Mouse (Mus musculus) thymus, postnatal 36 days (tissue): ENCODE data around the gene Gnai2.

Source experiments
- DNase-seq, 2 experiments: peaks; one replicate each; pipeline ENCODE4 v3.0.0; 2022; ENCODE audit warnings: mixed read lengths in 2 of 2

Gene Gnai2

DNA sequence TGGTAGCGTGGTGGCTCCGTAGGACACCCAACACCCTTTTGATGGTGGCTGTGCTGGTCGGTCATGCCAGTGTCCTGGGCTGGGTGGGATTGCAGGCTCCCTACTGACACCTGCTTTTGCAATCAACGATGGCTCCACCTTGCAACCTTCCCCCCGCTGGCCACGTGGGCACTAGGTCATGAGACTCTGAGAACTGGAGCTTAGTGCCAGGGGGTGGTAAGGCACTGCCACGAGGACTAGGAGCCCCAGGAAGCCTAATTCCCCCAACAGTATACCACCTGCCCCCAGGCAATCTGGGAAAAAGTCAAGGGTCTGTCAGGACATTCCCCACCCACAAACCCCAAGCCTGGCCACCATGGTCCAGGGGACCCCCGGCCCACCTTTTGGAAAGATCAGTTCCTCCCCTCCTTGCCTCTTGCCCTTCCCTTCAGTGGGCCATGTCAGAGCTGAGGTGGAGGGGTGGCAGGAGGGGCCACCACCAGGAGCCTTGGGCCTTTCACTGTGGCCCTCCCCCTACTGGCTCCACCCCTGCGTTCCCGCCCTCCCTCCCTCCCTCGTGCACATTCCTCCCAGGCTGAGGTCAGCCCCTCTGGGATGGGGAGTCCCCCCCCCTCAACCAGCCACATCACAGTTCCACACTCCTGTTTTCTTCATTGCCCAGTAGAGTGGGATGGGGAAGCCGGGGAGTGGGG lies 26.3 kb downstream of the Gnai2 start, which contains the start of gene Sema3b:
Gene Sema3b (minus strand): TSS at position 489 of the 692 bp plus-strand sequence.
- no peak for DNase-seq

DNA sequence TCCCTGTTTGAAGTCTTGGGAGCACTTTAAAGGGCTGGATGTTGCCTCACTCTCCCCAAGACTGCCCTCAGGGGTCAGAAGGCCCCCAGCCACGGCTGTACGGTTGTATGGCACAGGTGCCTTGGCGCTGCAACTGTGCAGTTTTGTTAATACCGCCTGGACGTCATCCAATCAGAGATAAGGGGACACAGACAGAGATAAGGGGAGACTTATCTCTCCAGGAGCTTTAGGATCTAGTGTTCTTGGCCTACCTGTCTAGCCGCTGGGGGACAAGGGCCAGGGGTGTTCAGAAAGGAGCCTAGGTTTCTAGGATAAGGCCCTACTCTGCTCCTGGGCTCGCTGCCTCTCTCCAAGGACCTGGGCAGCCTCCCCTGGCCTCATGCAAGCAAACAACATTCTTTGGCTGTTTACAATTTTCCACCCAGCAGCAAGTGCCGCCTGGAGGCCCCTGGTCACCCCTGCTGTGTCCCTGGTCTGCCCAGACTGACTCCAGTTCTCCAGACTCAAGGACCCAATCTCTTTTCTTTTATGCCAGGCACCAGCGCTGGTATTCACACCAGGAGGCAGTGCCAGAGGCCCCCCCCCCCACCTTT lies 27.4 kb downstream of the Gnai2 start:
- DNase-seq, result no peak

DNA sequence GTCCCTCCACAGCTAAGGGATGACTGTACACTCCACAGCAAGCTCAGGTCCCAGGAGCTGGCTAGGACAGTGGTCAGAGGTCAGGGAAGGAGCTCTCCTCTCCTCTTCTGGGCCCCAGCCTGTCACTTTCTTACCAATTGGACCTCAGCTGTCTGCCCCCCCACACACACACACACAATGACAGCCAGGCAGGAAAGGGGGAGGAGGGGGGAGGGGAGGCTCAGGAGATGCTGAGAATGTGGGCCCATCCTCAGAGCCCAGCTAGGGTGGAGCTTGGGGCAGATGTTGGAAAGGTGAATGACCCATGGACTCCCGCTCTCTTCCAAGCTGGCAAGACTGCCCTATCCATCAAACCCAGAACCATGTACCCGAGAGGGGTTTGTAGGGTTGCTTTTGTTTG lies 28.1 kb downstream of the Gnai2 start:
- DNase-seq, result no peak

DNA sequence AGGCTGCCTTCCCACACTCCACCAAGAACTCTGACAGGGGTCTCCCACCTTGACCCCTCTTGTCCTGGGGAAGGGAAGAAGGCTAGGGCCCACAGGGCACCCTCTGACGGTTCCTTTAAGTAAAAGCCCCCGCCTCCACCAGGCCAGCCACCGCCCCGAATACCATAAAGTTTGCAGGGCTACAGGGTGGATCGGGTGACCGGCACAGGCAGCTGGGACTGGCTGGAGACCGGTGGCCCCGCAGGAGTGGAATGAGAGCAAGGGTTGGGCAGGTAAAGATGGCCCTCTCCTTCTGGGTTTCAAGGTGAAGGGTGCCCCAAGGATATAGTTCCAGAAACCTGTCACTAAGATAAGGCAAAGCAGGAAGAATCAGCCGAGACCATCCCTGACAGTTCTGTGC lies 28.6 kb downstream of the Gnai2 start:
- no peak for DNase-seq

DNA sequence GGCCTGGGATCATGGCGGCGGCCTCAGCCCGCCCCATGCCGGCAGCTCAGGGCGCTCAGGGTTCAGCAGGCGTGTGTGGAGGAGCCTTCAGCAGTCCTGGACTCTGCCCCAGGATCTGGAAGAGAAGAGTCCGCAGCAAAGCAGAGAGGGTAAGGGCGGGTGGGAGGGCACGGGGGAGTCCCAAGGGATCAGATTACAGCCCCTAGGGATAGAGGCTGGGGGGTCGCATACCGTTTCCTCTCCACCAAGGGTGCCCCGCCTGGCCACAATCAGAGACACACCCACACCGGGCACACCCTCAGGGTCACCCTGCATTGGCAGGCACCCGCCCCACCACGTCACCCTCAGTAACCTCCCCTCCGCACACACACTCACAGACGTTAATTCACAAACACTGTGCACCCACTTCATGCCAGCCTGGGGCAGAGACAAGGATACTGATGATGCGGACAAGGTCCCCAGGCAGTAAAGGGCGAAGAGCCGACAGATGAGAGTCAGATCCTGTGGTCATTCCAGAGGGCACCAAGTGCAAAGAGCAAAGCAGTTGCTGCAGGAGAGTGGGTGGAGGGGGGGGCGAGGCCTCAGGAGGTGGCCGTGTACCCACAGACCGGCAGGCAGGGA lies 30.0 kb downstream of the Gnai2 start:
- DNase-seq, result no peak

DNA sequence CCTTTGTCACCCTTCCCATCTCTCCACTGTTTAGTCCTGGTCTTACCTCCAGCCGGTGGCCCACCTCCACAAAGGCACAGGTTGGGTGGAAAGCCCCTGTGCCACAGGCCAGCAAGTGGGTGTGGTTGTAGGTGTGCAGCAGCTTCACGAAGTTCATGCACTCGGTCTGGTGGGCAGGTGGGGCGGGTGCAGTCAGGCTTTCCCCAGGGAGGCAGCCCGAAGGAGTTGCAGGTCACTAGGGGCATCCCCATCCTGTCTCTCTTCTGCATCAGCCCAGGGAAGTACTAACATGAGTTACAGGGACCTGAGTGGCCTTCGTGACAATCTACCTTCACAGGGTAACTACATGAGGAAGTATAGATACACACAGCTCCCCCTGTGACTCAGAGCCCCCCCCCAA lies 31.9 kb downstream of the Gnai2 start:
- no peak for DNase-seq

DNA sequence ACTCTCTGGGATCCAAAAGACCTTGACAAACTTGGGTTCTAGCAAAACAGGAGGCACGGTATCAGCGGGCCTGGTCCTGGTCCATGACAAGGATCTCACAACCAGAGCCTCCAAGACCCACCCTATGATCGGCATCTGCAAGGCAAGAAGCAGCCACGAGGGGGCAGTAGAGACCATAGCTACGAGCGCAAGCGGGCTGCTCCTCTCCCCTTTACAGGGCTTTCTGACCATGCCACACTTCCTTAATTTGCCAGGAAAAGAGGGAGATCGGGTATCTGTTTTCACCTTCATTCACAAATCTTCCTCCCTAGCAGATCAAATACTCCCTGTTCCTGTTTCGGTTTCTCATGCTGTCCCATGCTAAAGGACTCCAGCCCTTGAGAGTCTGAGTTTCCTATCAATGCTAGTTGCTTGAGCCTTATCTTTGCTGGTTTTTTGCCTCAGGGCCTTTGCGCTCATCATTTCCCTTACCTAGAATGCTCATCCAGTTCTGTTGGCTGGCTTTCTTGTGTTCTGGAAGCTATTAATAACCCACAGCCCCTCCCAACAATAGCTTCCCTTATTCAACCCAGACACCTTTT lies 33.0 kb downstream of the Gnai2 start:
- DNase-seq, result peak; percentile 85 to 93

DNA sequence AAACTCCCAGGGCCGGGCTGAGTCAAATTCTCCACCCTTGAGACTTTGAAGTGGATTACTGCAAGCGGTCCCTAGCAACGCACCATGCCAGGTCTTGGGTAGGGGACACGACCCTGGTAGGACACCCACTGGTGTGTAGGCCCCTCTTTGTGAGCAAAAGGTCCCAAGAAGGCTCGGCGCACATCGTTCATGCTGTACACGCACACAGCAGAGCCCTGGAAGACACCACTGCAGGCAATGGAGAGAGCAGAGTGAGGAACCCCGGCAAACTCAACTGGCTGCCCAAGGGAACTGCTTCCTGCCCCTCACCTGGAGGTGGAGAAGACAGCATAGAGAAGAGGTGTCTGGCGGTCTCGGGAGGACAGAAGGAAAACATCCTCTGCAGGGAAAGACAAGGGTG lies 33.9 kb downstream of the Gnai2 start:
- no peak for DNase-seq

DNA sequence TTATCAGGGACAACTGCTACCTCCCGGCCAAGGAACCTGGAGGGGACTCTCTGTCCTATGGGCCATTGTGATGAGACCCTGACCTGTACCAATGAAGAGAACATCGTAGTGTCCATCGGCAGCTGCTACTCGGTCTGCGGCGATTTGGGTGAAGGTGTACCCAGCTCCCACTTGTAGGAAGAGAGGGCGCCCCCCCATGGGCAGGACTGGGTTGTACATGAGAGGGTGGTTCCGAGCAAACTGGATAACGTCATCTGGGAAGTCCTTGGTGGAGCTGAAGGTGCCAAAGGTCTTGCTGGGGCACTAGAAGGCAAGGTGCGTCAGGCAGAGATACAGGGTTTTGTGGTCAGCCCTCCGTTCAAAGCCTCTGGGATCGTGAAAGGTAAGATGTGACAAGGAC lies 34.4 kb downstream of the Gnai2 start:
- DNase-seq, result peak in 1 of 2 experiments; percentile 48

DNA sequence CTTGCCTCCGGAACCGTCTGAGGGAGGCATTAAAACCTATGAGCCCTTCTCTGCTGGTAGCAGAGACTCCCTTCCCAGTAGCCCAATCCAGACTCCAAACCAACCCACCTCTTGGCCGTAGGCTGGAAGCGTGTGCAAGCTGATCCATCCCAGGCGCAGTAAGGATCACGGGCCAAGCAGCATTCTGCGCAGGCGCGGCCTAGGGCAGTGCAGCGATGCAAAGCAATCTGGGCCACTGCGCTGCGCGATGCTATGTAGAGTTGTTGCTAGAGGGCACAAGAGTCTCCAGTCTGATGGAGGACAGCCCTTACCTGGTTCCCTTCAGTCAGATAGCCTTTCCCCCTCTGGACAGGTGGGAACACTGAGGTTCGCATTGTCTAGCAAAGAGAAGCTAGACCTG lies 35.3 kb downstream of the Gnai2 start:
- no peak for DNase-seq

DNA sequence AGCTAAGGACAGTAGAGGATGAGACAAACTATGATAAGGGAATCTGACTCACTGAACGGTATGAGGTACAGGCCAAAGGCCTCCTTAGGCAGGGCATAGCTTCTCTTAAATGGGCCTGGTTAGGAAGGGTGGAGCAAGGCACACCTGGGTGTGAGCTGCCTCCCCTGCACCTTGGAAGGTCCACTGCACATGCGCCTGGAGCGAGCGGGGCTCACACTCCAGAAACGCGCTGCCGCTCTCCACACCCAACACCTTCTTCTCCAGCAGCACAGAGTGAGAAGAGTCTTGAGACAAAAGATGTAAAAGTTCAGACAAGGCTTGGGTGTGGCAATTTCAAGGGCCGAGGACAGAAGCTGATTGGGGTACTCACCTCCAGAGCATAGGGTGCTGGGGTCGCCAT lies 35.7 kb downstream of the Gnai2 start:
- DNase-seq, result no peak

DNA sequence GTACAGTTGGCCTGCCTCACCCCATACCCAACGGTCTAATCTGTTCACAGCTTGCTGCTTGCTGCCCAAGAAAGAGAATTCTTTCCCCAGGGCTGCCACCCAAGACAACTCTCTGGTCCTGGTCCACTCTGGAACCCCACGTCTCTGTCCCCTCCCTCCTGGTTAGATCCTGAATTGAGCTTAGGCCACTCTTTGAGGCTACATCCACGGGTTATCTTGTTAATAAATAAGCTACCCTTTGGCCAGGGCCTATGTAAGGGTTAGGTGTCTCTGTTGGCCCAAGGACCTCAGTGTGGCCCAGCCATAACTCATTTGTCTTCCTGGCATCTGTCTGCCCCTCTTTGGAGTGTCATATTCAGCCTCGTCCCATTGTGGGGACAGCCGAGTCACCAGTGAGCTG lies 36.8 kb downstream of the Gnai2 start:
- no peak for DNase-seq

DNA sequence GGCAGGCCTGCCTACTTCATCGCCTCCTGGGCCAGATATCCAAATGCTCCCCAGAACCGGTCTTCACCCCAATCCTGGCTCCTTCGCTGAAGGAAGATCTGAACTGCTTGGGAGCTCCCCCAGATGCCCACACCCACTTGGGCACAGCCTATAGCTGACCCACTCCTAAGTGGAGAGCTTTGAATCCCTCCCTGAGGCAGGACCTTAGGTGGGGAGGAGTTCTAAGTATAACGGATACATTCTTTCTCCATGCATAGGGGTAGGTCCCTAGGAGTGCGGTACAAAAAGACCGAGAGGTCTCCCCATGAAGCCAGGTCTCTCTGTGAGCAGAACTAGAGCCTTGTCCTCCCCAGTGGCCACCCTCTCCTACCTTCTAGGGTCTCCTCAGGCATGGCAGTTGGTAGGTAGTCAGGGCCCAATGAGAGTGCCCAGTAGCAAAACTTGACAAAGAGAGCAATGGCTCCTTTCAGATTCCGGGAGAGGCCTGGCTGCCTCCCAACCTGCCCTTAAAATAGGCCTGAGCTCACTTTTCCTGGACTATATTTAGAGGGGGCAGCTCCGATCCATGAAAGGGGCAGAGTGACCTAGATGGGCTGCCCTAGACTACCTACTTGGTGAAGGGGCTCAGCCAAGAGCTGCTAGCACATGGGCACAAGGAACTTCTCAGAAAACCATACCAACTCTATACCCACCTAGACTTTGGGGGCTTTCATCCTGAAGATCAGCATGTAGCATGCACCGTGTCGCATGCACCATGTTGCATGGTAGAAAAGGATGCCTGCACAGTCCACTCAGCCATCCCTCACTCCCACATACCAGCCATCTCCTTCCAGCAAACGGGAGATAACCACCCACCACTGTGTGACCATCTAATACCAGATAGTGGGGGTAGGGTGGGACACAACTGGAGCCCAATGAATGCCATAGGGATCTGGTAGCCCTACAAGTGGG lies 38.3 kb downstream of the Gnai2 start:
- no peak for DNase-seq

DNA sequence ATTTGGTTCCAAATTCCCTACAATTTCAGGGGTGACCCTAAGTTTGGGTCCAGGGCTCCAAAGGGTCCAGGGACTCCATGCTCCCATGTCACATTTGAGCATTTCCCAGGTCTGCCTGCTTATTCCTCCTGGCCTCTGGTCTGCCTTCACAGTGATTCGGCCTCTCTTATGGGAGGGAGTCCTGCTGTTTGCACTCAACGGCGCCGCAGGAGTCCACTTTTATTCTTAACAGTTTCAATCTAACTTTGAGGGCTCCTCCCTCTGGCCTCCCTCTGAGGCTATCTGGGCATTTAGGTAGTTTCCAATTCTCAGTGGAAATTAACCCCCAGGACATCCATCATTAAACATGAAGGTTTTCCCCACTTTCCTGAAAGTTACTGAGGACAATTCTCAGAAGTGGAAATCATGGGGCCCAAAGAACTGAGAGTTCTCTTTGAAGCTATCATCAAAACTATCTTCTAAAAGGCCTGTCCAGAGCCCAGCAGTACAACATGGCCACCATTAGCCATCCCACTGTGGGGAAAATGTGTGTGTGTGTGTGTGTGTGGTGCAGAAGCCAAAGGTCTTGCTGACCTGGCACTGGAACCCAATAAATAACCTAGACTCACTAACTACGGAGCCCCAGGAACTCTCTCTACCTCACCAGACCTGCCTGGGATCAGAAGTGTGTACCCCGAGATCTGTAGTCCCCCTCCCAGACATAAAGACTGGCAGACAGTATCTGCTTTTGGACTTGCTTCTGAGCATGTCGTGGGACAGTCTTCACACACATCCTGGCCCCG lies 40.7 kb downstream of the Gnai2 start:
- no peak for DNase-seq

DNA sequence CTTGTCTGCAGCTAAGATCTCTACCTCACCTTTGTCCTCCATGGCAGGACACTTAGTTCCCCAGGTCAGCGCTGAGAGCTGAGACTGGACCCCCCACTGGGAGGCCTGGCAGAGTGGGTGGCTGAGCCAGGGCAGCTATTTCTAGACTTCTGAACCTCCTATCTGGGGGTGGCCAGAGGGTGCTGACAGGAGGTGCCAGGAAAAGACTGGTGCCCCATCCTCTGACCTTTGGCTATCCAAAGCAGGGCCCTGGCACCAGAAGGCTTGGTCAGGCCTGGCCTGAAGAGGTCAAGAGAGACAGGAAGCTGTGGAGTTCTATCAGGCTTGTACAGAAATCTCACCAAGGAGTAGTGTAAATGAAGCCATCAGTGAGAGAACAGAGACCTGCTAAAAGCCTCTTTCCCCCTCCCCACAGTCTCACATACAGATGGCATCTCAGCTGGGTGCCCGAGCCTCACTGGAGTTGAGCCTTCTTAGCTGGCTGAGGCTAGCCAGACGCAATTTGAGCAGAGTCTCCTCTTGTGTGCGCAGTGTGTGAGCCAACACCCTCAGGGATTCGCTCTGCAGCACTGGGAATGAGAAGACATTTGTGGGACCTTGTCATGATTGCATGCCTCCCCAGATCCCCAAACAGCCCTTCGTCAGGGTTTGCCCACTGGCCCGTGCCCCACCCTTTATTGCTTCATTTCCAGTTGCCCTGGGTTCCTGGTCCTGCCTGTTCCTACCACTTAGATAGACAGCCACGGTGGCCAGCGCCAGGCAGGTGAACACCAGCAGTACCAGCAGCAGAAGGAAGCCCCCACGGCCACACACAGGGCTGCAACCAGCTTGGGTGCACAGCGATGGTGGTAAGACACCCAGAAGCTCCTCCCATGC lies 41.8 kb downstream of the Gnai2 start:
- DNase-seq, result no peak

DNA sequence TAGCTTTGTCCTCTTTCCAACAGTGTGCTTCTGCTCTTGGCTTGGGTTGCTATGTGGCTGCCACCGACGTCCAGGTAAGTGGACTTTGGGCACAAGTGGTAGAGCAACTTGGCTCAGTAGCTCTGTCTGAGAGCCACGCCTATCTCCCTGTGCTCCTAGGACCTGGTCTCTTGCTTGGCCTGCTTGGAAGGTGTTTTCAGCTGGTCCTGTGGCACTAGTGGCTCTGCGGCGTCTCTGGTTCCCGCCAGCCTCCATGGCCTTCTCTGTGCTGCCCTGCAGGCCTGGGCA lies 44.5 kb downstream of the Gnai2 start:
- DNase-seq, result no peak

DNA sequence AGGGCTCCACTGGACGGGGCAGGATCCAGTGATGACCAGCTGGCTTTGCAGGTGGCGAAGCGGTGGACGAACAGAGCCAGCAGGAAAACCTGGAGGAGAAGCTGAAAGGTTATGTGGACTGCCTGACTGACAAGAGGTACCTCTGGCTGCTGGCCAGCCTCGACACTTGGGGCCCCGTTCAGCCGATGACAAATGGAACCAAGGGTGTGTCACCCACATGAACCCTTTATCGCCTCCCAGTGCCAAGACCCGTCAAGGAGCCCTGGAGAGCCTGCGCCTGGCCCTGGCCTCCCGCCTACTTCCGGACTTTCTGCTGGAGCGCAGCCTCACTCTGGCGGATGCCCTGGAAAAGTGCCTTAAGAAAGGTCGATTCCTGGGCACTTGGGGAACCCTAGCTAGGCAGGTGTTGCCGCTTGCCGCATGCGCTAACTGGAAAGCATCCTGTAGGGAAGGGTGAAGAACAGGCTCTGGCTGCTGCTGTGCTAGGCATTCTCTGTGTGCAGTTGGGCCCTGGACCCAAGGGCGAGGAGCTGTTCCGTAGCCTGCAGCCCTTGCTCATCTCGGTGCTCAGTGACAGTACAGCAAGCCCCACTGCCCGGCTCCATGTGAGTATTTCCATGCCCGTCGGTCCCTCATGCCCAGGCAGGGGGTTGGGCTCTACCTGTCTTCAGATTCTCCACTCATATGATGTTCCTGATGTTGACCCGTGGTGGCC lies 45.0 kb downstream of the Gnai2 start:
- peak in 1 of 2 experiments; percentile 30 for DNase-seq

DNA sequence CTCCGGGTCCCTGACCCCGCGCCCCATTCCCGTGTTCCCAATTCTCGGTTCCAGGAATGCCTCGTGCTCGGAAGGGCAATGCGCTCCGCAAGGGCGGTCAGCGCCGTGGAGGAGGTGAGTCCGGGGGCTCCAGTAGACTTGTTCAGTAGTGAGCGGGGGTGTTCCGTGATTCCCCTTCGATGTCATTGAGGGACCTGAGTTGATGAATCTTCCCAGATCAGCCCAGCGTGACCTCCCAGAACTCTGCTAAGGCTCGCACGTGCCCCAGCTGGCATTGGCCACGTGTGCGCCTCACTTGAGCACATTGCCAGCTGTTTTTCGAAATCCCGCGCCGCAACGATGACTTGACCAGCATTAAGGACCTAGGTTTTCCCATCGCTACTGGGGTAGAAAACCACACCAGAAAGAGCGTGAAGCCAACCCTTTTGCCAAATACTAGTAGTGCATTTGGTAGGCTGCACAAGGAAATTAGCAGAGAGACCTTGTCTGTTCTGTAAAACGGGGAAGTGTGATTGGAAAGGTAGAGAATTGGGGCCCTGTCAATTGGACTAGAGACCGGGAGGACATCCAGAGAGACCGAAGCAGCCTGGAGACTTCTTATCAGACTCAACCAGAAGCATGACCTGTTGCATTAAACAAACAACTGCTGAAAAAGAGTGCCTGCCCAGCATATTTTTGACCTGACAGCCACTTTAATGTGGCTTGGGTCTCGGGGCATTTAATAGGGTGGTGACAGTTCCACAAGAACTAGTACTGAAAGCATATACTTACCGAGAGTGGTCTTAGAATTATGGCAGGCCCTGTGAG lies 47.1 kb downstream of the Gnai2 start:
- DNase-seq, result no peak

DNA sequence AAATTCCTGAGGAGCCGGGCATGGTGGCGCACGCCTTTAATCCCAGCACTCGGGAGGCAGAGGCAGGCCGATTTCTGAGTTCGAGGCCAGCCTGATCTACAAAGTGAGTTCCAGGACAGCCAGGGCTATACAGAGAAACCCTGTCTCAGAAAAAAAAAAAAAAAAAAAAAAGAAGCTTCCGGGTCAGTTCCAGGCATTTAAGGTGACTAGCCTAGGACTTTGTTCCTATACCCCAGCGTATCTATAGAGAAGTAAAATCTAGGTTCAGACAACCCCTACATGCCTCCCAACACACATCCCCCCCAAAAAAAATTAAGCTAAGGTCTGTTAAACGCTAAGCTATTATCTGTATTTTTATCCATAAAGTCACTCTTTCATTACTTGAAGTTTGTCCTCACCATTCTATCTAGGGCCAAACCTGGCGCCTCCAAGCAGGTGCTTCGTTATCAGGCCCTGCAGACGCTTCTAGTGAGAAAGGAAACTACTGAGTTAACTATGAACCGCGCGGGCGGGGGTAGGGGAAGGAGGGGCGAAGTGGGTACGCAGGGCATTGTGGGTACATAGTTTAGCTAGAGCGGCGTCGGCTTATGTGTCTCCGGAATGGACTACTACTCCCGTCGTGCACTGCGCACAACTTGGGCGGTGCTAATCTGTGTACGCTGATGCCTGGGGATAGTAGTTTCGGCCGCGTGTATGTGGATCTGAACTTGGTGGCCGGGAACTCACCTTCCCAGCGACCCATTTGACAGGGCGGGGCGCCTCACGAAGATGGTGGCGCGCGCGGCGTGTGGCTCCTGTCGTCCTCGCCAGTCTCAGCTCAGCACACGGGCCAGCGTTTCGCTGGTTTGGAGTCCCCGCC lies 48.0 kb downstream of the Gnai2 start, which contains the start of gene Ifrd2:
Gene Ifrd2 (plus strand): TSS at position 669 of the 859 bp plus-strand sequence.
- DNase-seq, result peak; percentile 97 to 99
